Mouse (Mus musculus) midbrain, embryonic 10.5 days (tissue): Measurements from ENCODE around the gene Golga4. TPM values are rescaled to one million over a fixed set of nuclear protein-coding genes. Genes with fewer than 3 reads are reported as not detected.
A peak's percentile ranks its signal among the peaks of the same experiment; 100 is the strongest.

Experiments
- DNase-seq: peaks from one replicate; pipeline ENCODE4 v3.0.0-alpha.2; 2017; ENCODE audit warnings: low spot score
- H3K27ac ChIP-seq: fragments of 300-500 bp; sonication (generic); replicated peaks from 2 replicates; pipeline ENCODE4 v1.5.1; 2016; ENCODE audit warnings: mild to moderate bottlenecking
- H3K27me3 ChIP-seq: fragments of 300-500 bp; sonication (generic); 2 replicates; pipeline ENCODE4 v1.6.1; 2016; ENCODE audit warnings: low read depth, mild to moderate bottlenecking; ENCODE audit not compliant: poor library complexity, severe bottlenecking
- H3K36me3 ChIP-seq: fragments of 300-500 bp; sonication (generic); 2 replicates; pipeline ENCODE4 v1.6.1; 2016; ENCODE audit warnings: mild to moderate bottlenecking, moderate library complexity
- H3K4me1 ChIP-seq: fragments of 300-500 bp; sonication (generic); 2 replicates; pipeline ENCODE4 v1.6.1; 2016
- H3K4me3 ChIP-seq: fragments of 300-500 bp; sonication (generic); 2 replicates; pipeline ENCODE4 v1.5.1; 2016; ENCODE audit warnings: mild to moderate bottlenecking, moderate library complexity
- H3K9me3 ChIP-seq: fragments of 300-500 bp; sonication (generic); replicated peaks from 2 replicates; pipeline ENCODE4 v1.6.1; 2016; ENCODE audit warnings: mild to moderate bottlenecking
- WGBS: fragments of 180-500 bp; shearing (Covaris S2); methylation state at CpG from one replicate; pipeline ENCODE4 v1.1.7; 2016; 5-methylcytosine and 5-hydroxymethylcytosine counted together
- polyA plus RNA-seq: library from polyadenylated mRNA; unstranded; fragments of >200 nt; fragmentation: Nextera tagmentation; extraction: Ambion mirVana; gene quantifications from 2 replicates; pipeline ENCODE4 v1.2.1, GENCODE M21; 2016

The Golga4 gene
- polyA plus RNA-seq, 1 experiment from 2014 or later = 39.2 TPM

GRCm38 (mm10) chr9:118492932-118493698, 13.0 kb upstream of the Golga4 start:
- Histone ChIP-seq H3K4me1 (peaks cover 18% of the 10 kb centered on the region), H3K36me3 (no peaks in the 10 kb centered on the region), H3K27ac (no peak overlapping the region), H3K4me3 (no peak overlapping the region), H3K9me3 (peaks cover 6% of the 10 kb centered on the region; the same call in 1 of the 2 replicates), H3K27me3 (peaks cover 35% of the 10 kb centered on the region)
- 91% methylated on average over 8 of the region's 8 CpGs for WGBS
- no peak for DNase-seq

GRCm38 (mm10) chr9:118494106-118494505, 12.0 kb upstream of the Golga4 start:
- 89% methylated on average over 5 of the region's 5 CpGs for WGBS
- Histone ChIP-seq H3K9me3 (peaks cover 6% of the 10 kb centered on the region; the same call in 1 of the 2 replicates), H3K27me3 (peaks cover 26% of the 10 kb centered on the region), H3K4me1 (peaks cover 8% of the 10 kb centered on the region), H3K36me3 (no peaks in the 10 kb centered on the region), H3K27ac (no peak overlapping the region), H3K4me3 (no peak overlapping the region)
- no peak for DNase-seq

- no peak for DNase-seq
- H3K4me3 ChIP-seq = no peak overlapping the region
- no peaks in the 10 kb centered on the region for H3K4me1 ChIP-seq
- peaks cover 6% of the 10 kb centered on the region; the same call in 1 of the 2 replicates for H3K9me3 ChIP-seq
- peaks cover 10% of the 10 kb centered on the region for H3K27me3 ChIP-seq
- no peak overlapping the region for H3K27ac ChIP-seq
- H3K36me3 ChIP-seq = no peaks in the 10 kb centered on the region
- WGBS = 77% methylated on average over 3 of the region's 3 CpGs
Measured at GRCm38 (mm10) chr9:118495933-118496332, 10.1 kb upstream of the Golga4 start.

- Histone ChIP-seq H3K4me3 (no peak overlapping the region), H3K4me1 (no peaks in the 10 kb centered on the region), H3K36me3 (no peaks in the 10 kb centered on the region), H3K9me3 (peaks cover 6% of the 10 kb centered on the region; the same call in 1 of the 2 replicates), H3K27ac (no peak overlapping the region), H3K27me3 (peaks cover under 1% of the 10 kb centered on the region; the same call in 1 of the 2 replicates)
- 84% methylated on average over 3 of the region's 3 CpGs for WGBS
- no peak for DNase-seq
Measured at GRCm38 (mm10) chr9:118496952-118497351, 9.1 kb upstream of the Golga4 start.

- Histone ChIP-seq H3K9me3 (peaks cover 6% of the 10 kb centered on the region; the same call in 1 of the 2 replicates), H3K27ac (no peak overlapping the region), H3K36me3 (no peaks in the 10 kb centered on the region), H3K4me1 (no peaks in the 10 kb centered on the region), H3K27me3 (no peaks in the 10 kb centered on the region), H3K4me3 (no peak overlapping the region)
- no peak for DNase-seq
- 64% methylated on average over 7 of the region's 7 CpGs for WGBS
Measured at GRCm38 (mm10) chr9:118498061-118498460, 8.0 kb upstream of the Golga4 start.

DNA sequence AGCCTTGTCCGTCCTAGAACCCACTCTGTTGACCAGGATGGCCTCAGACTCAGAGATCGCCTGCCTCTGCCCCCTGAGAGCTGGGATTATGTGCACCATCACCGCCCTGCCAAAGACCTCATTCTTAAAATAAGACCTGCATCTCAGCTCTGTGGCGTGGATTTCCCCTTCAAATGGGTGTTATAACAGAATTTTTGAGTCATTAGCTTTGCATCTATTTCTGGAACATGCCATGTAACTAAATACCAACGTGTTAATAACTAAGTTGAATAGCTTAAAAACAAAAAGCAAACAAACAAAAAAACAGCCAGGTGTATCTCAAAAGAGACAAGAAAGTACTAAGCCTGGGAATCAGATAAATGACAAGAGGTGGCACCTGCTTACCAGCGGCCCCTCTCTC, 5.1 kb upstream of the Golga4 start:
- WGBS = 80% methylated on average over 6 of the region's 6 CpGs

GRCm38 (mm10) chr9:118504656-118505055, 1.4 kb upstream of the Golga4 start:
- Histone ChIP-seq H3K4me1 (peaks cover 26% of the 10 kb centered on the region), H3K27me3 (no peaks in the 10 kb centered on the region), H3K36me3 (no peaks in the 10 kb centered on the region), H3K9me3 (no peaks in the 10 kb centered on the region), H3K4me3 (no peak overlapping the region), H3K27ac (no peak overlapping the region)
- DNase-seq = no peak
- 87% methylated on average over 3 of the region's 3 CpGs for WGBS

More for the DNA sequence above, 5.1 kb upstream of the Golga4 start:
- H3K27me3 ChIP-seq = no peaks in the 10 kb centered on the region
- no peak overlapping the region for H3K4me3 ChIP-seq
- H3K4me1 ChIP-seq = peaks cover 4% of the 10 kb centered on the region; the same call in 1 of the 2 replicates
- no peaks in the 10 kb centered on the region for H3K9me3 ChIP-seq
- DNase-seq = no peak
- no peak overlapping the region for H3K27ac ChIP-seq
- no peaks in the 10 kb centered on the region for H3K36me3 ChIP-seq

DNA sequence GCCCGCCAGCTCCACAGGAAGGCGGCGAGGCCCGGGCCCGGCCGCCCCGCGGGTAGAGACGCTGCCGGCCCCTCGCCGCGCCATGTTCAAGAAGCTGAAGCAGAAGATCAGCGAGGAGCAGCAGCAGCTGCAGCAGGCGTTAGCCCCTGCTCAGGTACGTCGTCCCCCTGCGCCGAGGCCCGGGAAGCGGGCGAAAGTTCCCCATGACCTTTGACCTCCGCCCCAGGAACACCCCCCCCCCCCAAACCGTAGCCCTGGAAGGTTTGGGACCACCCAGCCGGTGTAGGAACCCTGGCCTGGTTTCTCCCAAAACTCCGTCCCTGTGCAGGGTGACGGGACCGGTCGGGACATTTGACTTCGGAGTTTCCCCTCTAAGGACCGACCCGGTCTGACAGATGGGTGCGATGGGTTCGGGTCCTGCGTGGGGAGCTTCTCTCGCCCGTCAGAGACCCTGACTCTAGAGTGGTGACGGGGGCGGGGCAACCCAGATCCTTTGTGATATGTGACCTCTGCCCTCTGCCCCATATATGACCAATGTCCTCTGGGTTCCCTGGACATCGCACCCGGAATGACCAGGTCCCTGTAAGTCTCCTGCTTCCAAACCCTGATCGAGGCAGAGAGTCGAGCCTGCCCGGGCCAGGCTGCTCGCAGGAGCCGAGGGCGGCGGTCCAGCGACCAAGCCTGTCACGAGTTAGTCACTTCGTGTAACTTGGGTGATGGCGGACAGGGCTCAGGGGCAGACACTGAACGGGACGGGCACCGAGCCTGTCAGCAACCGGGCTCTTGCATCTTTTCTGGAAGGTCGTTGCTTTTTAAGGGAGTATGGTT, 551 bp downstream of the Golga4 start:
- peak; percentile 46 for DNase-seq
- peak overlapping the region; percentile 94 for H3K4me3 ChIP-seq
- peaks cover 29% of the 10 kb centered on the region for H3K4me1 ChIP-seq
- H3K27me3 ChIP-seq = no peaks in the 10 kb centered on the region
- no peaks in the 10 kb centered on the region for H3K9me3 ChIP-seq
- H3K27ac ChIP-seq = peak overlapping the region; percentile 96
- WGBS = under 1% methylated on average over 55 of the region's 57 CpGs
- peaks cover 5% of the 10 kb centered on the region for H3K36me3 ChIP-seq

- Histone ChIP-seq H3K9me3 (no peaks in the 10 kb centered on the region), H3K27me3 (no peaks in the 10 kb centered on the region), H3K4me1 (peaks cover 29% of the 10 kb centered on the region), H3K36me3 (peaks cover 5% of the 10 kb centered on the region), H3K4me3 (peak overlapping the region; percentile 94), H3K27ac (no peak overlapping the region)
- DNase-seq = no peak
- WGBS = 74% methylated on average over 6 of the region's 6 CpGs
Measured at GRCm38 (mm10) chr9:118507552-118507951, 1.5 kb downstream of the Golga4 start.

DNA sequence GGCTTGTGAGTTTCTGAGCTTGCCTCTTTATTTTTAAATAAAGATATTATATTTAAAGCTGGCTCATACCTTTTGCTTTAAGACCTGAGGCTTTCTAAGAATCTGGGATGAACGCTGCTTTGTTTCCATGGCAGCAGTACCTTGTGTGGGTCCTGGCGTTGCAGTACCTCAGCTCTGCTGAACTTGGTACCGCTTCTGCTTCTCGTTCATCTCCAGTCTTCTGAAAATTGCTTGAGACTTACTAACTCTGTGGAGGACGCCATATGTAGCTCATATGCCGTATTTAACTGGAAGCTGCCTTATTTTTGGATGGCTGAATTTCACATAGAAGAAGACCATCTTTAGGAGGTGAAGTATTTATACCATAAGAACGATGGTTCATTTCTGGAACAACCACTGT, 2.5 kb downstream of the Golga4 start:
- peaks cover 5% of the 10 kb centered on the region for H3K36me3 ChIP-seq
- no peaks in the 10 kb centered on the region for H3K27me3 ChIP-seq
- H3K4me1 ChIP-seq = peaks cover 29% of the 10 kb centered on the region
- no peaks in the 10 kb centered on the region for H3K9me3 ChIP-seq
- 92% methylated on average over 7 of the region's 7 CpGs for WGBS
- no peak overlapping the region for H3K27ac ChIP-seq
- DNase-seq = no peak
- no peak overlapping the region for H3K4me3 ChIP-seq

GRCm38 (mm10) chr9:118510941-118511690, 5.0 kb downstream of the Golga4 start:
- no peak for DNase-seq
- no peak overlapping the region for H3K27ac ChIP-seq
- H3K4me1 ChIP-seq = peaks cover 25% of the 10 kb centered on the region
- H3K36me3 ChIP-seq = peaks cover 30% of the 10 kb centered on the region
- H3K27me3 ChIP-seq = no peaks in the 10 kb centered on the region
- WGBS = 83% methylated on average over 15 of the region's 15 CpGs
- H3K9me3 ChIP-seq = no peaks in the 10 kb centered on the region
- no peak overlapping the region for H3K4me3 ChIP-seq

DNA sequence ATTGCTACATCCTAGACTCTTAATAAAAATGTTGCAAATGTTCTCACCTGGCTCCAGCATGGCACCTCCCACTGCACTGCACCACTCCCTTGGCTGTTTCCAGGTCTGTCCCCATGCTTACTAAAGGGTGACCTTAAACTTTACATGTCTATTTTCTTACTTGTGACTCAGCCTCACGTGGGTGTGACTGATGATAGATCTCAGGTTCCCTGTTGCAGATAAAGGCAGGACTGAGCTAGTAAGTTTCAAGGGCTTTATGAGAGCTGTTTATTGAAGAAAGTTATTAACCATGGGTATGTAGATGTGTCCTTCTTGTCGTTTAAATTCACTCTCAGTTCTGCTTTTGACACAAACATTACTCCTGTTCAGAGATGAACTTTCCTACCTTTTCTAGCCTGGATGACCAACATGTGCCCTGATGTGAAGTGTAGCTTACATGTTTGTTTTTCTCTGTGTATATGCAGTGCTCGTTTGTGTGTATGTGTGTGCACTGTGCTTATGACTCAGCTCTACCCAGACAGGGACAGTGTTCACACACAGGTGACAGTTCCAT, 6.7 kb downstream of the Golga4 start:
- Histone ChIP-seq H3K27me3 (no peaks in the 10 kb centered on the region), H3K4me1 (peaks cover 13% of the 10 kb centered on the region), H3K27ac (no peak overlapping the region), H3K9me3 (no peaks in the 10 kb centered on the region), H3K36me3 (peaks cover 34% of the 10 kb centered on the region), H3K4me3 (no peak overlapping the region)
- DNase-seq = no peak
- WGBS = 83% methylated on average over 3 of the region's 3 CpGs
